Mouse (Mus musculus): ENCODE data around the gene Nsg2. TPM values are rescaled to one million over a fixed set of nuclear protein-coding genes. Genes with fewer than 3 reads are reported as not detected.
"Not testable (repeated sequence)": the region's sequence is repeated elsewhere in the genome, so short reads cannot be mapped to it uniquely, and the experiment has no call there.

Nsg2 gene
- polyA plus RNA-seq, 1 experiment from 2014 or later = 0.81 TPM

DNA sequence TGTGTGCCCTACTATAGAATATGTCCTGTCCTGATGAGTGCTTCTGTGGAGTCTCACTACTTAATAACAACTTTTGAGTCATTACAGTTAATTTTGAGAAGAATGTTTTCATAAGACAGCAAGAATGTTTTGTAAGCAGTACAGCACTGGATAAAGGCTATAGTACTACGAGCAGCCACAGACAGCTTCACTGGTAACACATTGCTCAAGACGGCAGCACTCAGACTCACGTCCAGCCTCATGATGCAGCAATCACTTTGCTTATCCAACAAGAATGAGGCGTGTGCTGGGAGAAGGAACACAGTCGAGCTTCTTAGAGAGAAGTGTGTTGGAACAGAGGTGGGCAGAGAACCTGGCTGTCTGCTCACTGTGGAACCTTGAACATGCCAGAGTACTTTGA is 24.1 kb upstream of the Nsg2 start:
- Histone ChIP-seq H3K4me1 (ENCODE audit: control insufficient read depth in 2 of 2, insufficient read depth in 2 of 2, low read length in 2 of 2) (no peaks in the 10 kb centered on the region), H3K27me3 (ENCODE audit: control insufficient read depth, insufficient read depth, low read length) (no peaks in the 10 kb centered on the region), H3K4me2 (ENCODE audit: low read length) (no peak overlapping the region), H3K9ac (ENCODE audit: low read length) (no peak overlapping the region), H3K27ac (replicated peaks in 1 of 2; ENCODE audit: control insufficient read depth in 1 of 2, insufficient read depth in 1 of 2, low read depth in 2 of 2, low read length in 2 of 2) (no peak overlapping the region), H3K4me3 (ENCODE audit: control insufficient read depth in 1 of 2, insufficient read depth in 1 of 2, low read depth in 1 of 2, low read length in 2 of 2) (no peak overlapping the region), H3K36me3 (ENCODE audit: control insufficient read depth, insufficient read depth, low read length) (no peaks in the 10 kb centered on the region), H3K9me3 (ENCODE audit: control insufficient read depth, low read length) (peaks cover 9% of the 10 kb centered on the region; the same call in 1 of the 2 replicates)
- ATAC-seq (ENCODE audit: insufficient number of reproducible peaks, insufficient read depth, low FRiP score, low read depth) = no peak
- 46% methylated on average over 5 of the region's 5 CpGs for WGBS

GRCm38 (mm10) chr11:31980089-31980488 is 20.2 kb upstream of the Nsg2 start:
- not testable (repeated sequence) for H3K9ac ChIP-seq (ENCODE audit: low read length); H3K27me3 ChIP-seq (ENCODE audit: control insufficient read depth, insufficient read depth, low read length); ATAC-seq (ENCODE audit: insufficient number of reproducible peaks, insufficient read depth, low FRiP score, low read depth); H3K4me2 ChIP-seq (ENCODE audit: low read length); H3K27ac ChIP-seq (replicated peaks in 1 of 2; ENCODE audit: control insufficient read depth in 1 of 2, insufficient read depth in 1 of 2, low read depth in 2 of 2, low read length in 2 of 2); H3K36me3 ChIP-seq (ENCODE audit: control insufficient read depth, insufficient read depth, low read length); H3K9me3 ChIP-seq (ENCODE audit: control insufficient read depth, low read length); H3K4me1 ChIP-seq (ENCODE audit: control insufficient read depth in 2 of 2, insufficient read depth in 2 of 2, low read length in 2 of 2); H3K4me3 ChIP-seq (ENCODE audit: control insufficient read depth in 1 of 2, insufficient read depth in 1 of 2, low read depth in 1 of 2, low read length in 2 of 2)
- WGBS = 90% methylated on average over 5 of the region's 5 CpGs

DNA sequence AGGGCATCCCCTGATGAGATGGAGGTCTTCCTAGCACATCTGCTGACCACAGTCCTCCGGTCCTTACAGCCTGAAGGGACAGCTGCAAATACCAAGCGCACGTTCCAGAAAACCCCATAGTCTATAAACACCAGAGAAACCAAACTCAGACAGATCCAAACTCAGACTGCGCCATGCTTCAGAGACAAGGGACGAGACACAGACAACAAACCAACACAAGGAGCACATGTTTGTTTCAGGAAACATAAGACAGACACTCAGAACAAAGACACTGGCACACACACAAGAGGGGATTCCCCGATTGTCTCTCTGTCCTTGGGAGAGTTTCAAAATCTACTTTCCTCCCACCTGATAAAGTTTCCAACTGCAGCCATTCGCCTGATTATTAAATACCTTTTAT is 18.4 kb upstream of the Nsg2 start:
- no peak for ATAC-seq (ENCODE audit: insufficient number of reproducible peaks, insufficient read depth, low FRiP score, low read depth)
- Histone ChIP-seq H3K4me3 (ENCODE audit: control insufficient read depth in 1 of 2, insufficient read depth in 1 of 2, low read depth in 1 of 2, low read length in 2 of 2) (no peak overlapping the region), H3K4me1 (ENCODE audit: control insufficient read depth in 2 of 2, insufficient read depth in 2 of 2, low read length in 2 of 2) (no peaks in the 10 kb centered on the region), H3K27me3 (ENCODE audit: control insufficient read depth, insufficient read depth, low read length) (no peaks in the 10 kb centered on the region), H3K9ac (ENCODE audit: low read length) (no peak overlapping the region), H3K4me2 (ENCODE audit: low read length) (no peak overlapping the region), H3K36me3 (ENCODE audit: control insufficient read depth, insufficient read depth, low read length) (no peaks in the 10 kb centered on the region), H3K27ac (replicated peaks in 1 of 2; ENCODE audit: control insufficient read depth in 1 of 2, insufficient read depth in 1 of 2, low read depth in 2 of 2, low read length in 2 of 2) (no peak overlapping the region), H3K9me3 (ENCODE audit: control insufficient read depth, low read length) (peaks cover 9% of the 10 kb centered on the region; the same call in 1 of the 2 replicates)
- WGBS = 89% methylated on average over 7 of the region's 7 CpGs

DNA sequence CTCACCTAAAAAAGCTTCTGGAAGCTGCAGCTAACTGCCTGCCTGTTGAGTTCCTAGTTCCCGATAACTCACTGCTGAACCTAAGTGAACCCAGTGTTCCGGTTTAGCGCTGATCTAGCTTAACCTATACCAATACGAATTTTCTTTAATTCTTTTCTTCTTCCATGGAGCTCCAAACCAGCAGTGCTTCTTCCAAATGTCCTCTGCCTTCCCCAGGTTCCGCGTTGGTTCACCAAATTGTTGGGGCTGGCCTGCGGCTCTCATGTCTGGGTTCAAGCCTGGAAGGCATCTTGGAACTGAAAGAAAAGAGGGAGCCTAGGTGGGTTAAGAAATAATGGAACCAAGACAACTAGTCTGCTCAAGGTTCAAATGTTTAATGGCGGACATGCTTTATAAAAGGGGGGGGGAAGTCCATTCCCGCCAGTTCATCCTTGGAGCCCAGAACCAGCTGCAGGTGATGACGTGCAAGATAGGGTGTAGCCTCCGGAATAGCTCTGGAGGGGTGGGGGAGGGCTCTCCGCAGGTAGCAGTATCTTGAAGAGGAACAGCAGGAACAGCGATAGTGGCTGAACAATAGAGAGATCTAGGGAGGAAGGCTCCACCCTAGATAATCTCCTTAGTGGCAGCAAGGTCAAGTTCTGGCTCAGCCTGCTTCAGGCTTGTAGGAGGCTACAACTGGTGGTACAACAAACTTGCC is 17.9 kb upstream of the Nsg2 start:
- not testable (repeated sequence) for H3K4me1 ChIP-seq (ENCODE audit: control insufficient read depth in 2 of 2, insufficient read depth in 2 of 2, low read length in 2 of 2); H3K9me3 ChIP-seq (ENCODE audit: control insufficient read depth, low read length); H3K27me3 ChIP-seq (ENCODE audit: control insufficient read depth, insufficient read depth, low read length); H3K4me3 ChIP-seq (ENCODE audit: control insufficient read depth in 1 of 2, insufficient read depth in 1 of 2, low read depth in 1 of 2, low read length in 2 of 2); H3K9ac ChIP-seq (ENCODE audit: low read length); H3K4me2 ChIP-seq (ENCODE audit: low read length); H3K36me3 ChIP-seq (ENCODE audit: control insufficient read depth, insufficient read depth, low read length); H3K27ac ChIP-seq (replicated peaks in 1 of 2; ENCODE audit: control insufficient read depth in 1 of 2, insufficient read depth in 1 of 2, low read depth in 2 of 2, low read length in 2 of 2); ATAC-seq (ENCODE audit: insufficient number of reproducible peaks, insufficient read depth, low FRiP score, low read depth)
- WGBS = 75% methylated on average over 13 of the region's 13 CpGs

GRCm38 (mm10) chr11:31983249-31983648 is 17.0 kb upstream of the Nsg2 start:
- no peak overlapping the region for H3K27ac ChIP-seq (replicated peaks in 1 of 2; ENCODE audit: control insufficient read depth in 1 of 2, insufficient read depth in 1 of 2, low read depth in 2 of 2, low read length in 2 of 2)

GRCm38 (mm10) chr11:31984786-31985185 is 15.5 kb upstream of the Nsg2 start:
- WGBS = 61% methylated on average over 2 of the region's 2 CpGs
- ATAC-seq (ENCODE audit: insufficient number of reproducible peaks, insufficient read depth, low FRiP score, low read depth) = no peak
- H3K27me3 ChIP-seq (ENCODE audit: control insufficient read depth, insufficient read depth, low read length) = no peaks in the 10 kb centered on the region

More at GRCm38 (mm10) chr11:31983249-31983648, 17.0 kb upstream of the Nsg2 start:
- ATAC-seq (ENCODE audit: insufficient number of reproducible peaks, insufficient read depth, low FRiP score, low read depth) = no peak
- Histone ChIP-seq H3K4me2 (ENCODE audit: low read length) (no peak overlapping the region), H3K4me3 (ENCODE audit: control insufficient read depth in 1 of 2, insufficient read depth in 1 of 2, low read depth in 1 of 2, low read length in 2 of 2) (no peak overlapping the region), H3K27me3 (ENCODE audit: control insufficient read depth, insufficient read depth, low read length) (no peaks in the 10 kb centered on the region), H3K9me3 (ENCODE audit: control insufficient read depth, low read length) (peaks cover 9% of the 10 kb centered on the region; the same call in 1 of the 2 replicates), H3K9ac (ENCODE audit: low read length) (no peak overlapping the region), H3K4me1 (ENCODE audit: control insufficient read depth in 2 of 2, insufficient read depth in 2 of 2, low read length in 2 of 2) (no peaks in the 10 kb centered on the region), H3K36me3 (ENCODE audit: control insufficient read depth, insufficient read depth, low read length) (no peaks in the 10 kb centered on the region)

DNA sequence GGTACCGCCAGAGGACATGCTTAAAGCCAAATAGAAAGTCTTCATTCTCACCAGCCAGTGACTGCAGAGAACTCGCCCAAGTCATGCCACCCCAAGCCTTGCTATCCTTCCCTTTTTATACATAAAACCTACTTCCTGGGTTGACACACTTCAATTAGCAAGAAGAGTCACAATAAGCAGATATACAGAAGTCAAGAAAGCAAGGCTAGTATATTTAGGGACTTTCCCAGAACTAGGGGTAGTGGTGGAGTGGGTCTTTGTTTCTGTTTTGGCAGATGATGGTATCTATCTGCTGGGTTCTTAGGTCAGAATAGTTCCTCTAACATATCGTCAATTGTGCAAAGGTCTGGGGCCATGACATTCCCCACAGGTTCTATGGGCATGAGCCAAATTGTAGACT is 7.7 kb upstream of the Nsg2 start:
- no peak overlapping the region for H3K4me2 ChIP-seq (ENCODE audit: low read length)
- H3K27ac ChIP-seq (replicated peaks in 1 of 2; ENCODE audit: control insufficient read depth in 1 of 2, insufficient read depth in 1 of 2, low read depth in 2 of 2, low read length in 2 of 2) = no peak overlapping the region
- H3K9ac ChIP-seq (ENCODE audit: low read length) = no peak overlapping the region
- no peak overlapping the region for H3K4me3 ChIP-seq (ENCODE audit: control insufficient read depth in 1 of 2, insufficient read depth in 1 of 2, low read depth in 1 of 2, low read length in 2 of 2)
- no peaks in the 10 kb centered on the region for H3K27me3 ChIP-seq (ENCODE audit: control insufficient read depth, insufficient read depth, low read length)
- H3K36me3 ChIP-seq (ENCODE audit: control insufficient read depth, insufficient read depth, low read length) = no peaks in the 10 kb centered on the region
- H3K4me1 ChIP-seq (ENCODE audit: control insufficient read depth in 2 of 2, insufficient read depth in 2 of 2, low read length in 2 of 2) = no peaks in the 10 kb centered on the region
- 0 out of 2 replicates have a peak, but pooled peaks cover 2% of the 10 kb centered on the region for H3K9me3 ChIP-seq (ENCODE audit: control insufficient read depth, low read length)
- 88% methylated on average over 3 of the region's 3 CpGs for whole genome bisulfite sequencing
- ATAC-seq (ENCODE audit: insufficient number of reproducible peaks, insufficient read depth, low FRiP score, low read depth) = no peak

More at GRCm38 (mm10) chr11:31984786-31985185, 15.5 kb upstream of the Nsg2 start:
- H3K4me1 ChIP-seq (ENCODE audit: control insufficient read depth in 2 of 2, insufficient read depth in 2 of 2, low read length in 2 of 2) = no peaks in the 10 kb centered on the region
- H3K27ac ChIP-seq (replicated peaks in 1 of 2; ENCODE audit: control insufficient read depth in 1 of 2, insufficient read depth in 1 of 2, low read depth in 2 of 2, low read length in 2 of 2) = no peak overlapping the region
- H3K4me3 ChIP-seq (ENCODE audit: control insufficient read depth in 1 of 2, insufficient read depth in 1 of 2, low read depth in 1 of 2, low read length in 2 of 2) = no peak overlapping the region
- H3K9ac ChIP-seq (ENCODE audit: low read length) = no peak overlapping the region
- H3K9me3 ChIP-seq (ENCODE audit: control insufficient read depth, low read length) = peaks cover 5% of the 10 kb centered on the region; the same call in 1 of the 2 replicates
- H3K4me2 ChIP-seq (ENCODE audit: low read length) = no peak overlapping the region
- no peaks in the 10 kb centered on the region for H3K36me3 ChIP-seq (ENCODE audit: control insufficient read depth, insufficient read depth, low read length)

- Histone ChIP-seq H3K27me3 (ENCODE audit: control insufficient read depth, insufficient read depth, low read length) (0 out of 2 replicates have a peak, but pooled peaks cover 14% of the 10 kb centered on the region), H3K9me3 (ENCODE audit: control insufficient read depth, low read length) (0 out of 2 replicates have a peak, but pooled peaks cover 2% of the 10 kb centered on the region), H3K4me3 (ENCODE audit: control insufficient read depth in 1 of 2, insufficient read depth in 1 of 2, low read depth in 1 of 2, low read length in 2 of 2) (no peak overlapping the region), H3K4me1 (ENCODE audit: control insufficient read depth in 2 of 2, insufficient read depth in 2 of 2, low read length in 2 of 2) (peaks cover 3 to 6% of the 10 kb centered on the region in 2 experiments; a peak in 1 of 4 replicates), H3K4me2 (ENCODE audit: low read length) (no peak overlapping the region), H3K27ac (replicated peaks in 1 of 2; ENCODE audit: control insufficient read depth in 1 of 2, insufficient read depth in 1 of 2, low read depth in 2 of 2, low read length in 2 of 2) (no peak overlapping the region), H3K36me3 (ENCODE audit: control insufficient read depth, insufficient read depth, low read length) (no peaks in the 10 kb centered on the region), H3K9ac (ENCODE audit: low read length) (no peak overlapping the region)
- 24% methylated on average over 2 of the region's 2 CpGs for WGBS
- ATAC-seq (ENCODE audit: insufficient number of reproducible peaks, insufficient read depth, low FRiP score, low read depth) = no peak
Observed at GRCm38 (mm10) chr11:31999716-32000115, 547 bp upstream of the Nsg2 start.

Measured in heart, embryonic 14.5 days (tissue).